Mouse (Mus musculus): Measurements from ENCODE around the gene Zfp408.

GRCm38 (mm10) chr2:91600475-91600874, 49.1 kb downstream of the Zfp408 start:
- TF ChIP-seq EP300 (IDR thresholded peaks at IDR 0.05; ENCODE audit: low read depth) (no peak), CTCF (IDR thresholded peaks at IDR 0.05; ENCODE audit: low read depth) (no peak)

Data from heart, postnatal 0 days (tissue).